Mouse (Mus musculus): ENCODE measurements around the gene Pdgfc.

DNA sequence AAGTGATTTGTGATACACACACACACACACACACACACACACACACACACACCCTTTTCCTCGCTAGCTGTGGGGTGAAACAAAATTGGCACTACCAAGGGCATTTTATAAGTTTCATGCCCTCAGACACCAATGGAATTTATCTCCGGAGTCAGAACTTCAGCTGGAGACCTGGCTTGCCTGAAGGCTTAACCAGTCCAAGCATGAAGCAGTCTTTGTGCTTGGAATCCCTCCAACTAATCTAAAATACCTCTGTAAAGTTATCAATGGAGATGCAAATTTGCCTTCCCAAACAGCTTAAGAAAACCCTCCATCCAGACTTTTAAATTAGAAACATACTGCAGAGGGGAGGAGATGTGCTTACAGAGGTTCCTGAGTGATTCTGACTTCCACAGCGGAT is 6.3 kb upstream of the Pdgfc start:
- no peak for TF ChIP-seq CTCF (IDR thresholded peaks at IDR 0.05; ENCODE audit: extremely low read depth, insufficient read length, insufficient replicate concordance, low read depth, low read length)
- no peak for TF ChIP-seq POLR2A (IDR thresholded peaks at IDR 0.05; ENCODE audit: low read depth, low read length)
